Mouse (Mus musculus) macrophage (primary cell): ENCODE measurements around the gene Itga2. TPM values are rescaled to one million over a fixed set of nuclear protein-coding genes. Genes with fewer than 3 reads are reported as not detected.

ENCODE experiments used
- H3K27ac ChIP-seq: fragments of 350-480 bp; formaldehyde crosslinking; 2 replicates; pipeline ENCODE4 v1.9.0; 2021
- H3K36me3 ChIP-seq: fragments of 350-480 bp; formaldehyde crosslinking; 2 replicates; pipeline ENCODE4 v1.9.0; 2021; ENCODE audit errors: inconsistent target
- H3K4me3 ChIP-seq: fragments of 350-480 bp; formaldehyde crosslinking; 2 replicates; pipeline ENCODE4 v1.9.0; 2021; ENCODE audit errors: inconsistent target
- H3K79me2 ChIP-seq: fragments of 350-480 bp; formaldehyde crosslinking; 2 replicates; pipeline ENCODE4 v1.9.0; 2021; ENCODE audit errors: inconsistent target
- WGBS: methylation state at CpG from one replicate; pipeline ENCODE4 v1.1.7; 2026; ENCODE audit warnings: inconsistent platforms; ENCODE audit not compliant: missing documents; 5-methylcytosine and 5-hydroxymethylcytosine counted together
- polyA plus RNA-seq: library from polyadenylated mRNA; stranded (reverse); fragments of 250-400 nt; gene quantifications from 3 replicates; pipeline ENCODE4 v1.2.4, GENCODE M21; 2018; ENCODE audit warnings: inconsistent platforms

The Itga2 gene
- polyA plus RNA-seq, 1 experiment from 2014 or later = 0.09 TPM

- Histone ChIP-seq H3K79me2 (peaks cover 60% of the 10 kb centered on the region), H3K36me3 (peaks cover 63% of the 10 kb centered on the region), H3K4me3 (no peak overlapping the region), H3K27ac (no peak overlapping the region)
- WGBS = 97% methylated on average over 2 of the region's 2 CpGs
Measured at GRCm38 (mm10) chr13:114822871-114823270, 109.0 kb downstream of the Itga2 start.

- WGBS = 15% methylated on average over 9 of the region's 9 CpGs
- peaks cover 55% of the 10 kb centered on the region for H3K79me2 ChIP-seq
- H3K27ac ChIP-seq = peak overlapping the region; percentile 29
- H3K36me3 ChIP-seq = peaks cover 23% of the 10 kb centered on the region
- H3K4me3 ChIP-seq = peak overlapping the region; percentile 95
Measured at GRCm38 (mm10) chr13:114818513-114818912, 113.4 kb downstream of the Itga2 start.

GRCm38 (mm10) chr13:114817751-114818360 lies 114.0 kb downstream of the Itga2 start, which contains the start of gene Mocs2:
Gene Mocs2, plus strand, starts transcription at chr13:114818236.
- H3K36me3 ChIP-seq = peaks cover 20% of the 10 kb centered on the region
- H3K27ac ChIP-seq = peak within 1 kb of the TSS; percentile 29
- peak within 1 kb of the TSS; percentile 95 for H3K4me3 ChIP-seq
- peaks cover 48% of the 10 kb centered on the region for H3K79me2 ChIP-seq
- WGBS = under 1% methylated on average over 39 of the region's 39 CpGs

- no peak overlapping the region for H3K27ac ChIP-seq
- 97% methylated on average over 5 of the region's 5 CpGs for WGBS
- H3K79me2 ChIP-seq = no peaks in the 10 kb centered on the region
- H3K4me3 ChIP-seq = no peak overlapping the region
- H3K36me3 ChIP-seq = no peaks in the 10 kb centered on the region
Measured at GRCm38 (mm10) chr13:114809624-114810210, 122.2 kb downstream of the Itga2 start.

- Histone ChIP-seq H3K36me3 (no peaks in the 10 kb centered on the region), H3K4me3 (no peak overlapping the region), H3K27ac (no peak overlapping the region), H3K79me2 (no peaks in the 10 kb centered on the region)
- WGBS = 96% methylated on average over 2 of the region's 2 CpGs
Measured at GRCm38 (mm10) chr13:114802971-114803370, 128.9 kb downstream of the Itga2 start.

GRCm38 (mm10) chr13:114801857-114802256 lies 130.0 kb downstream of the Itga2 start:
- WGBS = 97% methylated on average over 3 of the region's 3 CpGs

GRCm38 (mm10) chr13:114793250-114794030 lies 138.5 kb downstream of the Itga2 start:
- WGBS = 40% methylated on average over 6 of the region's 6 CpGs
- no peaks in the 10 kb centered on the region for H3K36me3 ChIP-seq
- no peak overlapping the region for H3K27ac ChIP-seq
- H3K4me3 ChIP-seq = no peak overlapping the region
- no peaks in the 10 kb centered on the region for H3K79me2 ChIP-seq

More at GRCm38 (mm10) chr13:114801857-114802256, 130.0 kb downstream of the Itga2 start:
- no peaks in the 10 kb centered on the region for H3K79me2 ChIP-seq
- H3K27ac ChIP-seq = no peak overlapping the region
- no peaks in the 10 kb centered on the region for H3K36me3 ChIP-seq
- no peak overlapping the region for H3K4me3 ChIP-seq

- Histone ChIP-seq H3K27ac (no peak overlapping the region), H3K79me2 (no peaks in the 10 kb centered on the region), H3K36me3 (no peaks in the 10 kb centered on the region), H3K4me3 (no peak overlapping the region)
- WGBS = 100% methylated on average over 1 of the region's 1 CpGs
Measured at GRCm38 (mm10) chr13:114791511-114791910, 140.4 kb downstream of the Itga2 start.

Other genes with a start within 250 kb of the Itga2 start
- gene Mocs2, start 113.9 kb downstream of the Itga2 start, polyA plus RNA-seq = 68.1 to 80.7 TPM (median 77.9 TPM) in 3 replicates
- 7.0 to 15.3 TPM (median 11.5 TPM) in 3 replicates for gene Pelo, start 158.1 kb upstream of the Itga2 start, polyA plus RNA-seq
- not detected in 3 replicates for gene Gm49395, start 169.8 kb upstream of the Itga2 start, polyA plus RNA-seq
- gene Itga1, start 169.9 kb upstream of the Itga2 start, polyA plus RNA-seq = 0.21 to 0.33 TPM (median 0.22 TPM) in 3 replicates